Mouse (Mus musculus): ENCODE results near the gene Nanos3.

Nanos3 gene

DNA sequence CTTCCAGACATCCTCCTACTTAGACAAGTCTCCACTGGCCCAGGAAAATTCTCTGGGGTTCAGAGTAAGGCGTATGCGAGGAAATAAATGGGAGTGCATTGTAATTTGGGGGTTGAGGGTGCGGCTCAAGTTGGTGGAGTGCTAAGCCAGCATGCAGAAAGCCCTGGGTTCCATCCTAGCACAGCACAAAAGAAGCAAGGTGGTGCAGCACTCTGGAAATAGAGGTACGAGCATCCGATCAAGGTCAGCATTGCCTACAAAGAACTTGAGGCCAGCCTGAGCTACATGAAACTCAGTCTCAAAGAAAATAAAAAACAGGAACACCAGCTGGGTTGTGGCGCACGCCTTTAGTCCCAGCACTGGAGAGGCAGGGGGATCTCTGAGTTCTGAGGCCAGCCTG is at the start of gene Nanos3:
Gene Nanos3 (minus strand): TSS at position 101 of the 400 bp plus-strand sequence.
- in situ Hi-C loops (cut with MboI): loop anchor here (10.0 kb wide), 1 partner anchor 170 kb away; no protein-coding TSS in a partner anchor

DNA sequence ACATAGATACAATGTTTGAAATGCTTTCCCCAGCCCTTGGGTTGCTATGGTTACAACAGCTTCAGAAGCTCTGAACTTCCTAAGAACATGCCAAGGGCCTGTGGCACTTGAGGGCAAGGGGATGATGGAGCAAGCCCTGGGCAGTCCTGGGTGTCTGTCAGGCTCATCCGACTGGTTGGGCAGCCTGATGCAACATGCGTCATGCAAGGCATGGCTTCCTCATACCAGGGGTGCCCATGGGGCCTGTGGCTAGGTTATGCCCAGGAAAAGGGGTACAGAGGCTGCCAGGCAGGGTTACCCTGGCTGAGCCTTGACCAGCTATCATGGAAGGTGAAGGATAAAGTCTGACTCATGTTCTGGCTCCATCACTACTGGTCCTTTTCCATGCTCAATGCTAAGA is 48.0 kb upstream of the Nanos3 start:
- in situ Hi-C loops (cut with MboI): no loop called here

DNA sequence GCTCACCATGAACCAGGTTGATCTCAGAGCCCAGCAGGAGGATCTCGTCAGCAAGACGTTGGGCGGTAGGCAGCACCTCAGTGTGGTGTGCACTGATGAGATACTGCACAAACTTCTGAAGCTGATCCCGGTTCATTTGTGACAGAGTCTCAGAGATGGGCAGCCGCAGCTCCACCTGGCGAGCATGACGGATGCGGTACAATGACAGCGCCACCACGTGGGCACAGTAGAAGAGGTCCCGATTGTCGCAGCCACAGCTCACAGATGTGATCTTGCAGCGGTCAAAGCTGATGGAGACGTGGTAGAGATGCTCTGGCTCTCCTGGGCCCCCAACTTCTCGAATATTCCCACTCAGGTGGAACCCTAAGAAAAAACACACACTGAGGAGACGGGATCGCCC is 45.7 kb upstream of the Nanos3 start:
- in situ Hi-C loops (cut with MboI): no loop called here

DNA sequence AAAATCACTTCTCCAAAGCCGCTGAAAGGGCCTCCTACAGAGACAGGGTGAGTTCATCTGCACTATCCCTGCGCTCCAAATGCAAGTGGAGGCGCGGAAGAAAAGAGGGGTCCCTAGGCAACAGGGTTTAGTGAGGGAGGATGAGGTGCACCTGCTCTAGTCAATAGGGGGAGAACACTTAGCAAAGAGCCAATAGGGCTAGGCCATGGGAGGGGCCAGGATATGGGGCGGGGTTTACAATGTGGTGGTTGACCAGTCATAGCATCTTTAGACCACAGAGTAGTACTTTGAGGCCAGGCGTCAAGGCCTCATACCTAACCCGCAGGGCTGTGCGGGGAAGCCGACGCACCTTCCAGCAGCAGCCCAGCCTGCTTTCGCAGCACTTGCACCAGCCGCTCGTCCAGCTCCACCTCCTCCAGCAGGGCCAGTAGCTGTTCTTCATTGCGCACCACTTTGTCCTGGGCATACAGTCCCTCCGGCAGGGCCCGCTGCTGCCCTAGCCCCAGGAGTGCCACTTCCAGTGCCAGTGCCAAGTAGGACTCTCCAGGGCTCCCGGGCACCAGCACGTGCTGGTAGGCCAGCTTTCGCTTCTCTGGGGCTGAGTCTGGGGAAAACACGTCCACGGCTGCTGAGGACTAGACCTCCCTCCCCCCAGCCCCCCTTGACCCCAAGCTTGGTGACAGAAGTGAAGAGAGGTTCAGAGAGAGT is 38.5 kb upstream of the Nanos3 start:
- in situ Hi-C loops (cut with MboI): no loop called here

DNA sequence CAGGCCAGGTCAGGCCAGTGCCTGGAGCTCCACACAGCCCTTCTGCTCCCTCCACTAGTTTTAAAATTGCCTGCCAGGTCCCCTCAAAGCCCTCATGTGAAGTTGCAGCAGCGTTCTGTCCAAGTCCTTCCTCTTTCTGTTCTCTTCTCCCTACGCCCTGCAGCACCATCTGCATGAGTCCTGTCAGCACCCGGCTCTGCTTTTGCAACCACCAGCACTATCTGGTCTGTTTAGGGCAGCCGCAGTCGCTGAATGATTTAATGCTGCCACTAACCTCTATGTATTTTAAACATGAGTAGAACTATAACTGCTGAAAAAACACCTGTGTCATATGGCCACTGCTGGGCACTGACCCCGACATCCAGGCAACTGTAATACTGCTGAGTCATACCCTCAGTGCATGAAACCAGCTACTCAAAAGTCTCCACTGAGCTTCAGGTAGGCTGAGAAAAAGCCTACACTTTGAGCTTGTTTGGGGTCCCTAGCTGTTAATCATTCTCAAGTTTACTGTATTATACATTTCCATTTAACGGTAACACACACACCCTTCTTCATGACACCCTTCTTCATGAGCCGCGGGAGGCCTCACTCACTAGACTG is 37.6 kb upstream of the Nanos3 start:
- in situ Hi-C loops (cut with MboI): no loop called here

DNA sequence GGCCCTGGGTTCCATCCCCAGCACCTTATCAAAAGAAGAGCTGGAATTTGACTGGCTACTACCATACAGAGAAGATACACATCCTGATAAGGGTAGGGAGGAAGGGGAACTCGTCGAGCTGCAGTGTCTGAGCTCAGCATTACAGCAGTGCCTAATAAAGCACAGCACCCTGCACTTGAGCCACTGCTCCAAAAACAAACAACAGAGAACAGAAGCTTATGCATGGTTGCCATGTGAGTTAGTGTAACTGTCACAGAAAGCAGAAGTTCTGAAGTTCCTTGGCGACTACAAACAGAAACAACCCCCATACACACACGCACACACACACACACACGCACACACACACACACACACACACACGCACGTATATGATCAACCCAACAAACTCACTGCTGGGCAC is 35.1 kb upstream of the Nanos3 start:
- in situ Hi-C loops (cut with MboI): no loop called here

DNA sequence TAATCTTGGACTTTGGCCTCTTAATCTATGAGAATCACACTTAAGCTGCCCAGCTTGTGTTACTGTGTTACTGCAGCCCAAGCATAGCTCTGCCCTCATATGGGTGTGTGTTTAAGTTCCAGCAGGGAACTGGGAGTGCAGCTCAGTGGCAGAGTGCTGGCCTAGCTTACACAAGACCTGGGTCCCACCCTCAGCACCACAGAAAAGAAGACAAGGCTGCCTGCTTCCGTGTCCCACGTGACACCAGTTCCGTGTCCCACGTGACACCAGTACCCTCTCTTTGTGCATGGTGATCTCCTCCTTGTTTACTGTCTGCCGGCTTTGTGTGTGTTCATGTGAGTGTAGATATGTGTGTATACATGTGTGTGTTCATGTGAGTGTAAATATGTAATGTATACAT is 33.1 kb upstream of the Nanos3 start:
- in situ Hi-C loops (cut with MboI): no loop called here

DNA sequence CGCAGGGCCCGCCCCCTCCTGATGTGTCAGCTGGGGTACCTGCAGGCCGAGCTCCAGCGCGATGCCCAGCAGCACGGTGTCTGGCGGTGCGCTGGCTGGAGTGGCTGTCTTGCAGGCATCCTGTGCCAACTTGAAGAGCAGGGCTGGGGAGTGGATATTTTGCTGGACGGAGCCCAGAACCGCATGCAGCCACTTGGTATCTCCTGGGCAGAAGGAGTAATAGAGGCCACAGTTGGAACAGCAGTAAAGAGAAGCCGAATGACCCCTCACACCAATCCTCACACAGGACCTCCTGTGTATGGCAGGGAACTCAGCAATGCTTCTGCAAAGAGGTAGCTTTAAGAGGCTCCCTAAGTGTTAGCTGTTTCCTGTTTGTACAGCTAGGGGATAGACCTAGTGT is 32.2 kb upstream of the Nanos3 start:
- in situ Hi-C loops (cut with MboI): no loop called here

DNA sequence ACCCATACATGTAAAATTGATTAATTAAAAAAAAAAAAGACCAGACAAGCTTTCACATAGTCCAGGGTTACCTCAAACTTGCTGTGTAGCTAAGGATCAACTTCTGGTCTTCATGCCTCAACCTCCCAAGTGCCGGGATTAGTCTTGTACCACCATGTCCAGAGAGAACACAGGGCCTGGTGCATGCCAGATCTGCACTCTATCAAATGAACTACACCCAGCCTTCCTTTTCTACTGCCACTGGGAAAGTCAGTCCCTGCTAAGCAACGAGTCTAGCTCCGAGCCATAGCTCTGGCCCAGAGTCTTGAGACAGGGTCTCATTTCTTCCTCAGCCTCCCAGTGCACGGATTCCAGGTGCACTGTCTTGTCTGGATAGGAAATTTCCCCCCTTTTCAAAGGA is 28.3 kb upstream of the Nanos3 start:
- in situ Hi-C loops (cut with MboI): no loop called here

DNA sequence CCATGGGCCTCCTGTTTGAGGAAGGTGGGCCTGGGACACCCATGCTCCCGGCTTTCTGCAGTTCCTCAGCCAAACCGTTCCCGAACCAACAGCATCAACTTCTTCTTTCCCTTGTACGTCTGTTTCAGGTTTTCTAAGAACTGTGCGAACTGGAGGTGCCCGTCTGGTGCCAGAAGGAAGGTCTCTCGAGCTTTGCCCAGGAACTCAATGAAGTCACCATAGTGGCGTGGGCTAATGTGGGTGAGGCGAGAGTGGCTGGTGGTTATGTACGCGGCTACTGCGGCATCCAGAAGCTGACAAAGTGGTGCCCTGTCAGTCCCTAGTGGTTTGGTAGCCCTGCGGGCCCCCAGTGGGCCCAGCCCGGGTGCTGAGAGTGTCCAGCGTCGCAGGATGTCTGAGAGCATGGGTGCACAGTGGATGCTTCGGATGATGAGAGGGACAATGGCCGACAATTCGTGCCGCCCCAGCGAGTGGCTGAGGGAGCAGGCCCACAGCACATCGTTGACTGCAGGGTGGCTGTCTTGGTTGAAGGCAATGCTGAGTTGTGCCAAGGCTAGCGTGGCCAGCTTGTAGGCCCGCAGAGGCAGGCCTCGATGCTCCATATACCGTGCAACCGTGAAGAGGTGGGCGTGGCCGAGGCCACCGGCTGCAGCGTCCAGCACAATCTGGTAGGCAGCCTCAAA is 27.0 kb upstream of the Nanos3 start:
- in situ Hi-C loops (cut with MboI): no loop called here

DNA sequence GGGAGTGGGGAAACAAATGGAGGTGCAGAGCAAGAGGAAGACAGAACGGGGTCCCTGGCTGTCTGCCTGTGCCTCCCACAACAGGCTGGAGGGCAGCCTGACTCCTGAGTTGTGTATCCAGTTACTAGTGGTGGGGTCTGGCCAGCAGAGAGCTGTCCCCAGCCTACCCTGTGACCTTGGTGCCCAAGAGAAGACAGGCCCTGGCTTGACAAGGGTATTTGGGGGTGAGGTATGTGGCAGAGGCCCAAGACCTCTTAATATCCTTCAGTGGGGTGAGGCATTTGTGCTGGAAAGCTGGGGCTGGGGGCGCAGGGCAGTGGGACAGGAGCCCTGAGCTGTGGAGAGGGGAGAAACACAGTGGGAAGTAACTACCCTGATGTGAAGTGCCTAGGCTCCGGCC is 26.2 kb upstream of the Nanos3 start:
- in situ Hi-C loops (cut with MboI): no loop called here

DNA sequence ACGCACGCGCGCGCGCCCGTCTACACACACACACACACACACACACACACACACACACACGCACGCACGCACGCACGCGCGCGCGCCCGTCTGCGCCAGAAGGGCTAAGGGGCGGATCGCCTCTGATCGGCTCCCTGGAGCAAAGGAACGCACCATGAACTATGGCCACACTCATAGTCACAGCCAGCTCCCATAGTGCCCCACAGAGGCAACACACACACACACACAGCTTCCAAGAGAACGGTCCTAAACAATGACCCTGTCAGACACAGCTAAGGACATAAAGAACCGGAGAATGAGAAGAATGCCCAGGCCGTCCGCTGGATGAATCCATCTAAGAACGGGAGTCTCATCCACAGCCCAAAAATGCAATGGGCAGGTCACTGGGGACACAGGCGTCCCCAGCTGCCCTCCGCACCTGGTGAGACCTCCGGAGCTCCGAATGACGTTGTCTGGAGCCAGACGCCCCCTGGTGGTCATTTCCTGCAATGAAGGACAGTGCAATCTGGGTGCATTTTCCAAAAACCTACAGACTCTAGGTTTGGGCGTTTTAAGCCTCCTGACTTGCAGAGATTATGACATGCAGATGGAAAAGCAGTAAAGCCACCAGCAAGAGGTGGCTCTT is 25.3 kb upstream of the Nanos3 start:
- in situ Hi-C loops (cut with MboI): no loop called here

DNA sequence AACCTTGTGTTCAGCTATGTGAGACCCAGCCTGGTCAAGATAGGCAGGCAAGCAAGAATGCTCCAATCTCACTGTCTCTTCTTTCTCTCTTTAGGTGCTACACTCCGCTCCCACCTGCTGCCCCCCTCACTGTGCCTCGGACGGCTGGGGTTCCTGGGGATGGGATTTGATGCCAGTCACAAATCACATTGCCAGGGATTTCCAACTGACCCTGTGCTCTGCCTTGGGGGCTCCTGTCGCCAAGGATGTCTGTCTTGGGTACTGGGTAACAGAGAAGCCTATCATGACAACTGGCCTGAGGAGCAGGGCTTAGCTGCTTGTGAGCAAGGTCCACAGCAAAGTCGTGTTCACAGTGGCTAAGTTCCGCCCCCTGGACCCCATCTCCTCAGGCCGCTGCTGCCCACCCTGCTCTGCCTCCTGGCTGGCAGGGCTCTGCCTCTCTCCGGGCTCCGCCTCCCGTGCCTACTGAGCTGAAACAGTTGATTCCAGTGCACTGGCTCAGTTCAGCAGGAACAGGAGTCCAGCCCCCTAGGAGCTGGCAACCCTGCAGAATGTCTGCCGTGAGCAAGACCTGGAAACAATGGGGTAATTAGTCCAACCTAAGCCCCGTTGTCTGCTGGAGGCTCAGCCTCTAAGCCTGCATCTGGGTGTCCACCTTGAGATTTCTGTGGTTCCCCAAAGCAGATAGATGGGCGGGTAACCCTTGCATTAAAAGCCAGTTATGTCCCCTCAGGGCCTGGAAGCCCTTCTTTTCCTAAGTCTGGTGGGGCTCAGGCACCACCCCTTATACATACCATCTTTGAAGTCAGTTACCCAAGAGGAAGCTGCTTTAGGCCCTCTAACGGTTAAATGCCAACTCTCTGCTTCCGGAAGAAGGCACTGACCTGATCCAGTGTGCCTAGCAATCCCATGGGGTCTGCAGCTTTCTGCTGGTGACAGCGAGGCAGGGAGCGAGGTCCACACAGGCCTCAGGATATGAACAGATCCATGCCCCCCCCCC is 23.7 kb upstream of the Nanos3 start:
- in situ Hi-C loops (cut with MboI): no loop called here

DNA sequence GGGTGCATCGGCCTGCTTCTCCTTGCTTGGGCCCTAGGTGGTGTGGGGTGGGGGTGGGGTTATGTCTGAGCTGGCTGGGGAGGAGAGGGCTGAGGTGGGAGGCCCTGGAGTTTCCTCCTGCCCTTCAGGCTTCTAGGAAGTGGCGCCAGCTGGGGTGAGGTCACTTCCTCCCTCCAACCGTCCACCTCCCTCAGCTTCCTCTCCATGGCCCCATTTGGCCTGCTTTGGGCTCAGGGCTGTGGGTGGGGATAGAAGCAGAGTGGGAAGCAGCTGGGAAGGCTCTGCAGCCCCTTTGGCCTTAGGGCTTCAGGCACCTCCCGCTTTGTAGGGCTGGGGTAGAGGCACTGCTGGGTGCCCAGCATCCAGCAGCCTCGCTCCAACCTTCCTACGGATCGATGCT is 22.8 kb upstream of the Nanos3 start:
- in situ Hi-C loops (cut with MboI): no loop called here

DNA sequence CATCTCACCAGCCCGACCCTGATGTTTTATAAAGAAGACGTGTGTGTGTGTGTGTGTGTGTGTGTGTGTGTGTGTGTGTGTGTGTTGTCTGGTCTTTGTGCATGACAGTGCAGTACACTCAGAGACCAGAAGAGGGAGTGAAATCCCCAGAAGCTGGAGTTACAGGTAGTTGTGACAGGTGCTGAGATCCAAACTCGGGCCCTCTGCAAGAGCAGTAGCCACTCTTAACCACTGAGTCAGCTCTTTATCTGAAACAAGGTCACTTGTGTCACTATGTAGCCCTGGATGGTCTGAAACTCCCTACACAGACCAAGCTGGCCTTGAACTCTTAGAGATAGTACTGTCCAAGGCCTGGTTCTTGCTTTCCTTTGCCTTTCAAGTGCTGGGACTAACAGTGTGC is 21.6 kb upstream of the Nanos3 start:
- in situ Hi-C loops (cut with MboI): no loop called here

DNA sequence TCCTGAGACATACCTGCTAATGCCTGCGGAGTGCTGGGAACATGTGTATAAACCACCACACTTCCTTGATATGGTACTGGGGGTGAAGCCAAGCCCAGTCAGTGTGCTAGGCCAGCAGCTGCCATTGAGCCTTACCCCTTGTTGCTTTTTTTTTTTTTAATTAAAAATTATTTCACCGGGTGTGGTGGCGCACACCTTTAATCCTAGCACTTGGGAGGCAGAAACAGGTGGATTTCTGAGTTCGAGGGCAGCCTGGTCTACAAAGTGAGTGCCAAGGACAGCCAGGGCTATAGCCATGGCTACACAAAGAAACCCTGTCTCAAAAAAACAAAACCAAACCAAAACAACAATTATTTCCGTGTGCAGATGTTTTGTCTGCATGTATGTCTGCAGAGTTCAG is 20.1 kb upstream of the Nanos3 start:
- in situ Hi-C loops (cut with MboI): no loop called here

DNA sequence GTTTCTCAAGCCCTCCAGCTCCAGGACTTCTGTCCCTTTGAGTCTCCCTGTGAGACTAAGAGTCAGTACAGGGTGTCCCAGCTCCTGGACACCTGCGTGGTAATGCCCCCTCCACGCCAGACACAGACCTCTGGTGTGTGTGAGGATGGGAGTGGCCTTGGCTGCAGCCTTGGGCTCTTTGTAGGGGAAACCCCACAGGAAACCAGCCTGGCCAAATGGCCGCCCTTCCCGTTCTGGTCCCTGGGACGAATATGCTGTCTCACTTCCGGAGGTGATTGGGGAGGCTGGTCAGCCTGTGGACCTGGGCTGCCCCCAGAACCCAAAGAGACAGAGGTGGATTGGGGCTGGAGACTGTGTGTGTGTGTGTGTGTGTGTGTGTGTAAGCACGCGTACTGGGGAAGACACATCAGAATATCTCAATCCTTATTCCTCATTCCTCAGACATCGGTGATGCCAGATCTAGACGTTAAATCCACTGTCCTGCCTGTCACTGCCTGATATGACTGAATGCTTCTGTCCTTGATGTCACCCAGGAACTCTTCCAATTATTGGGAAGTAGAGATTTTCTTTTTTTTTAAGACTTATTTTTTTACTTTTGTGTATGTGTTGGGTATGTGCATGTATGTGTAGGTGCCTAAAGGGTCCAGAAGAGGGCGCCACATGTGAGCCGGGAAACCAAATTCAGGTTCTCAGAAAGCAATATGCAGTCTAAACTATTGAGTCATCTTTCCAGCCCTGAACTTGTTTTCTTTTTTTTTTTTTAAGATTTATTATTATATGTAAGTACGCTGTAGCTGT is 19.2 kb upstream of the Nanos3 start:
- in situ Hi-C loops (cut with MboI): no loop called here

DNA sequence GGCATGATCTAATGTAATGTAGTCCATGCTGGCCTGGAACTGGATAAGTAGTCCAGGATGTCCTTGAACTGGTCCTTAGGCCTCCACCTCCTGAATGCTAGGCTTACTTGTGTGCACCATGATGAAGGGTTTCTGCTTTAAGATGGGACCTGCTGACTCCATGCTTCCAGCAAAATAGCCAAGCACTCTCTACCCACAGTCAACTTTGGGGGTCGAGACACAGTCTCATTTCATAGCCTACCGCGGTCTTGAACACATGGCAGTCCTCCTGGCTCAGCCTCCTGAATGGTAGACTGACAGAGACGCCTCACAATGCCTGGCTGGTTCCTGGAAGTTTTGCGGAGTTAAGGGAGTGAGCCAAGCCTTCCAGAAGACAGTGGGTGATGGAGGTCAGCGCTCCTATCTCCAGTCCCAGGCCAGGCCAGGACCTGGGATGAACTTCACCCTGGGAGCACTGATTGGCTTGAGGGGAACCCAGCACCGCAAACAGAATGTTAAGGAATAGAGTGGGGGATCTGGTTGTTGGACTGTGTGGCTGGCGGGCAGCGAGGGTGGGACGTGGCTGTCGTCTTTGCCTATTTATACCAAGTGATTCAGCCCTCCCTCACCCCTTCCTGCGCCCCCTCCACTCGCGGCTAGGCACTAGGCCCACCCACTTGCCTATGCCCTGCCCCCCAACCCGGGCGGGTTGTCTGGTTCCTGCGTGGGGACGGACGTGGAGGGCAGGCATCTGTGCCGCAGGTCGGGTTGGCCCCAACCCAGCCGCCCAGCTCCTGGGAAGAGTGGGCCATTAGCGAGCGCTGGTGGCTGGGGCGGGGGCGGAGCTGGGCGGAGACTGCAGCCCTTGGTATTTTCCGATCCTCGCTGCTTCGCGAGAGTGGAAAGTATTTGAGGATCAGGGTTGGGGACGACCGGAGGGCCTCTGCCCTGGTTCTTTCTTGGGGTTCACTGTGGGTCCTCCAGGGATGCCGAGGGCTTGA is 18.2 kb upstream of the Nanos3 start:
- in situ Hi-C loops (cut with MboI): no loop called here

DNA sequence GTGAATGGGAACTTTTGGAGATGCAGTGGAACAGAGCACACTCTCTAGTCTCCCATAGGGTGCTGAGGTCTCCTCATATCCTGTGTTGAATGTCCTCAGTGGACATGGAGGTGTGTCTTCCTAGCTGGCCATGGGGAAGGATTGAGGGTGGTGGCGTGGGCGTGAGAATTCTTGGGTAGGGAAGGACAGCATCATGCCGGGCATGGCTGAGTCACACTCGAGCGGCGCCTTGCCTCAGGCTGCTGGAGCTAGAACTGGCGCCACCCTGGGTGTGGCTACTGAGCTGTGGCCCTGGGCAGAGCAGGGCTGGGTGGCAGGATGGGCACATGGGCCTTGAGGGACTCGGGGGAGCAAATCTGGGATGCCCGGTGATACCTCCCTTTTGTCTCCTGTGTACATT is 17.4 kb upstream of the Nanos3 start:
- in situ Hi-C loops (cut with MboI): no loop called here
